ENCODE assay signal across 15 mouse cellular contexts in genomic region chr2:30546219-30546618, GRCm38 (mm10). TPM values are rescaled to one million over a fixed set of nuclear protein-coding genes. Genes with fewer than 3 reads are reported as not detected.
DNase-seq lines count a peak whose midpoint lies in the region; ATAC-seq and TF ChIP-seq lines count a peak whose summit lies in the region.
"Had no signal": no experiment of that assay in that cellular context is flagged by ENCODE, and none has a peak within 500 bp of the region (broad histone marks: within the 10 kb centered on the region; RNA-seq: fewer than 3 reads in every experiment).

No protein-coding gene starts in this region.

- H3K9me3 ChIP-seq in forebrain, embryonic 14.5 days (replicated peaks; ENCODE audit: control insufficient read depth, low read length) = no peaks in the 10 kb centered on the region
- no peaks in the 10 kb centered on the region for H3K9me3 ChIP-seq in forebrain, embryonic 16.5 days (ENCODE audit: control insufficient read depth, low read length)
- H3K9me3 ChIP-seq in forebrain, postnatal 0 days (ENCODE audit: low read length) = no peaks in the 10 kb centered on the region
- no peaks in the 10 kb centered on the region for H3K9me3 ChIP-seq in midbrain, embryonic 14.5 days (ENCODE audit: control insufficient read depth, low read length)
- H3K9me3 ChIP-seq: G1E; kidney, embryonic 15.5 days; liver, embryonic 13.5 days had no signal

- peak; percentile 17 for DNase-seq in forebrain, embryonic 14.5 days (ENCODE audit: low spot score)
- DNase-seq in brain, adult 2 months (ENCODE audit: low read depth, low spot score) = peak; percentile 29
- DNase-seq in forebrain, postnatal 0 days = peak; percentile 64
- DNase-seq in midbrain, embryonic 14.5 days = no peak
- DNase-seq in lung, postnatal 10 days = no peak
- DNase-seq in layer of hippocampus, postnatal 25 days (ENCODE audit: extremely low spot score in 1 of 2, low spot score in 1 of 2) = no peak
- no peak for DNase-seq in urinary bladder, postnatal 4 days (ENCODE audit: low spot score in 2 of 2)
- DNase-seq: adrenal gland, adult 2 months; cerebellum, adult 2 months; liver, embryonic 13.5 days; right cerebral cortex, postnatal 4 days had no signal

- no peak overlapping the region for H3K4me2 ChIP-seq in forebrain, embryonic 14.5 days (ENCODE audit: low read length)
- H3K4me2 ChIP-seq in forebrain, embryonic 16.5 days (ENCODE audit: low read length) = no peak overlapping the region
- H3K4me2 ChIP-seq in forebrain, postnatal 0 days (ENCODE audit: low read depth) = no peak overlapping the region; the same call in 1 of the 2 replicates
- no peak overlapping the region for H3K4me2 ChIP-seq in midbrain, embryonic 14.5 days (ENCODE audit: low read length)

- WGBS in forebrain, embryonic 14.5 days = 19% methylated on average over 3 of the region's 3 CpGs
- 42% methylated on average over 1 of the region's 3 CpGs for WGBS in forebrain, embryonic 16.5 days
- 20% methylated on average over 2 of the region's 3 CpGs for WGBS in forebrain, postnatal 0 days
- WGBS in midbrain, embryonic 14.5 days = 28% methylated on average over 2 of the region's 3 CpGs

- ATAC-seq in forebrain, embryonic 14.5 days = no peak
- ATAC-seq in forebrain, embryonic 16.5 days = no peak
- ATAC-seq in forebrain, postnatal 0 days = no peak
- ATAC-seq in midbrain, embryonic 14.5 days (ENCODE audit: low FRiP score, low TSS enrichment) = no peak

- H3K27ac ChIP-seq in forebrain, embryonic 14.5 days (ENCODE audit: low read depth, low read length) = peak overlapping the region; percentile 76; the same call in 1 of the 2 replicates
- no peak overlapping the region for H3K27ac ChIP-seq in forebrain, embryonic 16.5 days (ENCODE audit: low read length)
- H3K27ac ChIP-seq in forebrain, postnatal 0 days (ENCODE audit: low read depth, low read length) = peak overlapping the region; percentile 84
- peak overlapping the region; percentile 21; the same call in 1 of the 2 replicates for H3K27ac ChIP-seq in midbrain, embryonic 14.5 days (replicated peaks; ENCODE audit: low read depth, low read length)
- H3K27ac ChIP-seq: liver, embryonic 13.5 days had no signal

- H3K4me1 ChIP-seq in forebrain, embryonic 14.5 days (ENCODE audit: control insufficient read depth, insufficient read depth, low read length) = peaks cover 8% of the 10 kb centered on the region
- peaks cover 28% of the 10 kb centered on the region for H3K4me1 ChIP-seq in forebrain, embryonic 16.5 days (replicated peaks; ENCODE audit: control insufficient read depth, insufficient read depth, low read length)
- peaks cover 18% of the 10 kb centered on the region for H3K4me1 ChIP-seq in forebrain, postnatal 0 days (ENCODE audit: insufficient read depth)
- H3K4me1 ChIP-seq in midbrain, embryonic 14.5 days (ENCODE audit: control insufficient read depth, insufficient read depth, low read length) = peaks cover 25% of the 10 kb centered on the region

- H3K27me3 ChIP-seq in forebrain, embryonic 14.5 days (replicated peaks; ENCODE audit: control insufficient read depth, insufficient read depth, low read length) = no peaks in the 10 kb centered on the region
- H3K27me3 ChIP-seq in forebrain, embryonic 16.5 days (replicated peaks; ENCODE audit: control insufficient read depth, insufficient read depth, low read length) = no peaks in the 10 kb centered on the region
- H3K27me3 ChIP-seq in forebrain, postnatal 0 days (ENCODE audit: insufficient read depth, low read length) = no peaks in the 10 kb centered on the region
- H3K27me3 ChIP-seq in midbrain, embryonic 14.5 days (ENCODE audit: control insufficient read depth, insufficient read depth, low read length) = no peaks in the 10 kb centered on the region
- H3K27me3 ChIP-seq: kidney, embryonic 15.5 days had no signal

- no peak overlapping the region for H3K9ac ChIP-seq in forebrain, embryonic 14.5 days (ENCODE audit: low read length)
- no peak overlapping the region for H3K9ac ChIP-seq in forebrain, embryonic 16.5 days (replicated peaks; ENCODE audit: low read depth, low read length)
- no peak overlapping the region for H3K9ac ChIP-seq in forebrain, postnatal 0 days
- no peak overlapping the region; the same call in 1 of the 2 replicates for H3K9ac ChIP-seq in midbrain, embryonic 14.5 days (replicated peaks; ENCODE audit: low read length)
- H3K9ac ChIP-seq: liver, embryonic 13.5 days had no signal

- H3K4me3 ChIP-seq in forebrain, embryonic 14.5 days (ENCODE audit: low read depth, low read length) = no peak overlapping the region
- no peak overlapping the region for H3K4me3 ChIP-seq in forebrain, embryonic 16.5 days (replicated peaks; ENCODE audit: low read length)
- no peak overlapping the region for H3K4me3 ChIP-seq in forebrain, postnatal 0 days (ENCODE audit: low read depth, low read length)
- H3K4me3 ChIP-seq in midbrain, embryonic 14.5 days (replicated peaks; ENCODE audit: low read depth, low read length) = no peak overlapping the region
- H3K4me3 ChIP-seq: liver, embryonic 13.5 days had no signal

- TF ChIP-seq CTCF in forebrain, postnatal 0 days (IDR thresholded peaks at IDR 0.05; ENCODE audit: low read depth) = no peak

- no peaks in the 10 kb centered on the region for H3K36me3 ChIP-seq in forebrain, embryonic 14.5 days (ENCODE audit: control insufficient read depth, insufficient read depth, low read length)
- H3K36me3 ChIP-seq in forebrain, embryonic 16.5 days (ENCODE audit: control insufficient read depth, insufficient read depth) = no peaks in the 10 kb centered on the region
- H3K36me3 ChIP-seq in forebrain, postnatal 0 days (ENCODE audit: insufficient read depth) = no peaks in the 10 kb centered on the region
- no peaks in the 10 kb centered on the region for H3K36me3 ChIP-seq in midbrain, embryonic 14.5 days (ENCODE audit: control insufficient read depth, insufficient read depth, low read length)
- H3K36me3 ChIP-seq: G1E; kidney, embryonic 15.5 days; liver, embryonic 13.5 days had no signal

RNA-seq across cellular contexts. Expression of gene Cstad, which starts 48.6 kb away (rescaled TPM):
- polyA plus RNA-seq in forebrain, embryonic 14.5 days (2014; fragmentation: Nextera tagmentation; extraction: Ambion mirVana) = 0.64 and 1.2 TPM in 2 replicates
- polyA plus RNA-seq in forebrain, embryonic 16.5 days (2015; fragmentation: Nextera tagmentation; extraction: Ambion mirVana) = 0.89 and 0.93 TPM in 2 replicates
- 3.8 and 4.1 TPM in 2 replicates for total RNA-seq in forebrain, postnatal 0 days (2014; rRNA removed)
- polyA plus RNA-seq in forebrain, postnatal 0 days (2015; fragmentation: Nextera tagmentation; extraction: Ambion mirVana) = 0.65 and 1.2 TPM in 2 replicates
- 0.46 and 1.2 TPM in 2 replicates for polyA plus RNA-seq in midbrain, embryonic 14.5 days (2014; fragmentation: Nextera tagmentation; extraction: Ambion mirVana)
- total RNA-seq in layer of hippocampus, postnatal 25 days (2021) = 10 to 100 TPM in 1 of 2 experiments, 1 to 10 TPM in 1; 3.0 to 10.3 TPM
- total RNA-seq: granulocyte monocyte progenitor cell, adult 5-6 weeks had no signal
- polyA plus RNA-seq: G1E had no signal

Comparison
In these comparisons a context has a peak if more than half of its experiments do, and no peak if none do; other contexts are left out.
1. DNase-seq: peak in forebrain, embryonic 14.5 days (single experiment), brain, adult 2 months (single experiment) and forebrain, postnatal 0 days (single experiment); none in midbrain, embryonic 14.5 days (single experiment), lung, postnatal 10 days (single experiment), layer of hippocampus, postnatal 25 days (0 of 2) and urinary bladder, postnatal 4 days (0 of 2).